In the genomic region with DNA sequence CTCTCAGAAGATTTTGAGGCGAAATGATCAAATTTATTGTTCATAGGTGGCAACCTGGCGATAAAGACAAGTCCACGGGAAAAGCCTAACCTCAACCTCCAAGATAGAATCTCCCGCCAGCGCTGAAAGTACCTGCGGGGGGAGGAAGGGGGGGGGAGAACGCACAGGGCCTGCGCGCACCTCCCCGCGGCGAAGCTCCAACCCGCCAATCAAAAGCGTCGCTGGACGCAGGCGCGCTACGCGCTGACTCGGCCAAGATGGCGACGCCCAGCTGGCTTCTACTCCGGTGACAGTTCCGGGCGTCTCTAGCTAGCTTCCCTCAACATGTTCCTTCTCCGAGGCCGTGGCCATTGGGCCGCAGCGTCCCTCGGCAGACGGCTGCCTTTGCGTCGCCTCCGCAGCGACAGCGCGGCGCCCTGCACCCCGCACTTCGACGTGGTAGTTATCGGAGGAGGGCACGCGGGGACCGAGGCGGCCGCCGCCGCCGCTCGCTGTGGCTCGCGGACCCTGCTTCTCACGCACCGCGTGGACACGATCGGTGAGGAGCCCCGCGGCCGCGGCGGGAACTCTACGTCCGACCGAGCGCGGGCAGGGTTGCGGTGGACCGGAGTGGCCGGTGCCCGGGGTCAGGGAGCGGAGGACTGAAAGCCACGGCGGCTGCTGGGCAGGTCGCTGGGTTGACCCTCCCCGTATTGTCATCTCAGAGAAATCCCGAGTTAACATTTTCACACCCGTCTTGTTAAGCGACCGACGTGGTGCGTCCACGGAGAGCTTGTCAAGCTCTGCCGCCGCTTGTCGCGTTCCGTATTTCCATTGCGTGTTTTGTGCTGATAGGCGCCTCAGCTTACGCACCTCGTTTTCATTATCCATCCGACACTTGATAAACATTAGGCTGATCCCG, we compare ENCODE assay signal across 8 mouse cellular contexts. TPM values are rescaled to one million over a fixed set of nuclear protein-coding genes. Genes with fewer than 3 reads are reported as not detected.
DNase-seq lines count a peak whose midpoint lies in the region; ATAC-seq and TF ChIP-seq lines count a peak whose summit lies in the region.

Gene Mto1, plus strand, starts transcription at position 236 of the 901 bp plus-strand sequence.
Gene Gm17324, minus strand, starts transcription at position 814 of the 901 bp plus-strand sequence.

- peak within 1 kb of the TSS; percentile 79 for H3K4me3 ChIP-seq in forebrain, embryonic 15.5 days
- H3K4me3 ChIP-seq in layer of hippocampus, adult 2 months = peak within 1 kb of the TSS; percentile 100
- H3K4me3 ChIP-seq in lung, embryonic 14.5 days (ENCODE audit: low read depth, low read length) = peak within 1 kb of the TSS; percentile 99
- peak within 1 kb of the TSS; percentile 69 for H3K4me3 ChIP-seq in olfactory bulb, adult 2 months (ENCODE audit: insufficient read depth, low read depth, low read length)
- H3K4me3 ChIP-seq in thymus, adult 2 months (ENCODE audit: control insufficient read depth, insufficient read depth, low read length) = peak within 1 kb of the TSS; percentile 74

- H3K27ac ChIP-seq in forebrain, embryonic 15.5 days (replicated peaks) = peak within 1 kb of the TSS; percentile 92
- peak within 1 kb of the TSS; percentile 98 for H3K27ac ChIP-seq in layer of hippocampus, adult 2 months
- peak within 1 kb of the TSS; percentile 92 for H3K27ac ChIP-seq in lung, embryonic 14.5 days (ENCODE audit: low read depth)
- H3K27ac ChIP-seq in olfactory bulb, adult 2 months (ENCODE audit: insufficient read depth, low read depth, low read length) = peak within 1 kb of the TSS; percentile 83
- H3K27ac ChIP-seq in thymus, adult 2 months (ENCODE audit: control insufficient read depth, insufficient read depth, low read length) = no peak within 1 kb of the TSS

- peak within 1 kb of the TSS; percentile 57 for H3K4me2 ChIP-seq in forebrain, embryonic 15.5 days (replicated peaks)
- H3K4me2 ChIP-seq in lung, embryonic 14.5 days = peak within 1 kb of the TSS; percentile 80

- H3K9ac ChIP-seq in forebrain, embryonic 15.5 days (replicated peaks) = peak within 1 kb of the TSS; percentile 81
- peak within 1 kb of the TSS; percentile 91 for H3K9ac ChIP-seq in lung, embryonic 14.5 days

- H3K27me3 ChIP-seq in forebrain, embryonic 15.5 days = peaks cover 32% of the 10 kb centered on the region
- H3K27me3 ChIP-seq in lung, embryonic 14.5 days (ENCODE audit: insufficient read depth, low read length) = peaks cover 24% of the 10 kb centered on the region
- H3K27me3 ChIP-seq in thymus, adult 2 months (ENCODE audit: control insufficient read depth, insufficient read depth, low read length) = no peaks in the 10 kb centered on the region

- H3K9me3 ChIP-seq in forebrain, embryonic 15.5 days = no peaks in the 10 kb centered on the region
- no peaks in the 10 kb centered on the region for H3K9me3 ChIP-seq in lung, embryonic 14.5 days (ENCODE audit: low read depth, low read length)

- DNase-seq in ES-CJ7 (ENCODE audit: low read depth, low spot score) = peak; percentile 87
- DNase-seq in cerebellum, adult 11 months = peak; percentile 83
- DNase-seq in heart, postnatal 36 days = peak; percentile 90 to 93
- DNase-seq in layer of hippocampus, adult 2 months (ENCODE audit: low spot score in 2 of 2) = peak; percentile 84 to 90
- DNase-seq in lung, embryonic 14.5 days = peak; percentile 97
- DNase-seq in thymus, adult 2 months = peak; percentile 86

- under 1% methylated on average over 94 of the region's 96 CpGs for WGBS in forebrain, embryonic 15.5 days
- WGBS in lung, embryonic 14.5 days = under 1% methylated on average over 95 of the region's 96 CpGs
- WGBS in olfactory bulb, adult 2 months = under 1% methylated on average over 96 of the region's 96 CpGs
- under 1% methylated on average over 96 of the region's 96 CpGs for WGBS in thymus, adult 2 months

- TF ChIP-seq CTCF in layer of hippocampus, adult 2 months (conservative IDR thresholded peaks at IDR 0.05) = no peak
- 0 out of 2 replicates have a peak, but pooled peaks have one; percentile 3 for TF ChIP-seq CTCF in lung, embryonic 14.5 days (IDR thresholded peaks at IDR 0.05; ENCODE audit: low read depth)
- TF ChIP-seq CTCF in olfactory bulb, adult 2 months (IDR thresholded peaks at IDR 0.05; ENCODE audit: insufficient read depth, low read depth, low read length) = no peak
- 0 out of 2 replicates have a peak, but pooled peaks have one; percentile 34 for TF ChIP-seq CTCF in thymus, adult 2 months (IDR thresholded peaks at IDR 0.05; ENCODE audit: borderline replicate concordance, control insufficient read depth, extremely low read depth, insufficient read depth, low read length, poor library complexity)

- H3K4me1 ChIP-seq in forebrain, embryonic 15.5 days = peaks cover 15% of the 10 kb centered on the region
- peaks cover 6% of the 10 kb centered on the region for H3K4me1 ChIP-seq in lung, embryonic 14.5 days (ENCODE audit: insufficient read depth)
- H3K4me1 ChIP-seq in olfactory bulb, adult 2 months (ENCODE audit: control insufficient read depth, insufficient read depth, low read length) = peaks cover 3% of the 10 kb centered on the region; the same call in 1 of the 2 replicates
- peaks cover 10% of the 10 kb centered on the region for H3K4me1 ChIP-seq in thymus, adult 2 months (replicated peaks; ENCODE audit: control insufficient read depth, insufficient read depth, low read length)

- peak; percentile 96 for ATAC-seq in forebrain, embryonic 15.5 days (replicated peaks)
- peak; percentile 94 for ATAC-seq in lung, embryonic 14.5 days (ENCODE audit: insufficient read depth)

- H3K36me3 ChIP-seq in forebrain, embryonic 15.5 days = peaks cover 15% of the 10 kb centered on the region
- H3K36me3 ChIP-seq in lung, embryonic 14.5 days (ENCODE audit: insufficient read depth) = peaks cover 20% of the 10 kb centered on the region
- peaks cover 4% of the 10 kb centered on the region; the same call in 1 of the 2 replicates for H3K36me3 ChIP-seq in thymus, adult 2 months (ENCODE audit: control insufficient read depth, insufficient read depth, low read length)

- intact Hi-C loops in heart, postnatal 36 days (cut with DNase I) = loop anchor here (2.0 to 10.0 kb wide), 2 partner anchors 29 to 333 kb away; no protein-coding TSS in a partner anchor

- TF ChIP-seq POLR2A in olfactory bulb, adult 2 months (IDR thresholded peaks at IDR 0.05; ENCODE audit: insufficient read depth, low read depth, low read length) = peak; percentile 60
- peak; percentile 88 for TF ChIP-seq POLR2A in thymus, adult 2 months (IDR thresholded peaks at IDR 0.05; ENCODE audit: control insufficient read depth, extremely low read depth, insufficient read depth, low read length, poor library complexity)

RNA-seq across cellular contexts. Expression of gene Mto1, which starts in this region (rescaled TPM):
- polyA plus RNA-seq in forebrain, embryonic 15.5 days (2015; fragmentation: Nextera tagmentation; extraction: Ambion mirVana) = 26.6 and 31.2 TPM in 2 replicates
- 10 to 100 TPM; 24.3 to 25.2 TPM for total RNA-seq in heart, postnatal 36 days (2021)
- 10 to 100 TPM; 25.1 to 25.8 TPM for total RNA-seq in layer of hippocampus, adult 2 months (2021)
- polyA plus RNA-seq in lung, embryonic 14.5 days (2014; fragmentation: Nextera tagmentation; extraction: Ambion mirVana) = 25.0 and 26.8 TPM in 2 replicates
- not detected in 2 replicates for polyA plus RNA-seq in olfactory bulb, adult 2 months (2012; ENCODE audit: insufficient read depth, insufficient read length, low replicate concordance, missing spikeins)
- polyA plus RNA-seq in thymus, adult 2 months (2012; rRNA removed) = 22.5 and 24.3 TPM in 2 replicates

RNA-seq across cellular contexts. Expression of gene Gm17324, which starts in this region (rescaled TPM):
- 0.76 and 1.7 TPM in 2 replicates for polyA plus RNA-seq in forebrain, embryonic 15.5 days (2015; fragmentation: Nextera tagmentation; extraction: Ambion mirVana)
- not detected for total RNA-seq in heart, postnatal 36 days (2021)
- total RNA-seq in layer of hippocampus, adult 2 months (2021) = 1 to 10 TPM; 1.3 to 1.5 TPM
- 0.38 and 1.0 TPM in 2 replicates for polyA plus RNA-seq in lung, embryonic 14.5 days (2014; fragmentation: Nextera tagmentation; extraction: Ambion mirVana)
- not detected in 2 replicates for polyA plus RNA-seq in olfactory bulb, adult 2 months (2012; ENCODE audit: insufficient read depth, insufficient read length, low replicate concordance, missing spikeins)
- polyA plus RNA-seq in thymus, adult 2 months (2012; rRNA removed) = 0.19 TPM in 1 of 2 replicates, not detected in the other

Comparison
In these comparisons a context has a peak if more than half of its experiments do, and no peak if none do; other contexts are left out.
1. CTCF ChIP-seq: peak in lung, embryonic 14.5 days (single experiment) and thymus, adult 2 months (single experiment); none in layer of hippocampus, adult 2 months (single experiment) and olfactory bulb, adult 2 months (single experiment).
2. Peak in every context shown above with its lines, with median percentiles within 50 percentile points of each other: DNase-seq and H3K4me3 ChIP-seq.